Mouse (Mus musculus): ENCODE measurements at regions not wholly inside any gene's neighbourhood (a gene's known extent, or its start where the extent isn't known, plus 50 kb on each side); places are given as distances from the start of the nearest gene placed in this dataset.

- H3K4me3 ChIP-seq (ENCODE audit: control insufficient read depth in 1 of 2, insufficient read depth in 1 of 2, low read depth in 2 of 2, low read length in 2 of 2): no peak overlapping the region
- no peak for DNase-seq (ENCODE audit: low read depth, low spot score)
- H3K79me2 ChIP-seq (ENCODE audit: control insufficient read depth, insufficient read depth, low read length, poor library complexity): no peaks in the 10 kb centered on the region
- peaks cover 4 to 9% of the 10 kb centered on the region in 2 experiments for H3K4me1 ChIP-seq (ENCODE audit: control insufficient read depth in 1 of 2, insufficient read depth in 2 of 2, low read length in 2 of 2)
- no peaks in the 10 kb centered on the region for H3K9me3 ChIP-seq (replicated peaks; ENCODE audit: insufficient read depth, low read length)
- H3K27ac ChIP-seq (ENCODE audit: control insufficient read depth, low read depth, low read length): no peak overlapping the region
- no peak for TF ChIP-seq MXI1 (IDR thresholded peaks at IDR 0.05; ENCODE audit: low read depth, low read length)
- H3K27me3 ChIP-seq (ENCODE audit: control insufficient read depth in 1 of 2, insufficient read depth in 2 of 2, low read length in 2 of 2): no peaks in the 10 kb centered on the region
- H3K36me3 ChIP-seq (ENCODE audit: control insufficient read depth in 1 of 2, insufficient read depth in 2 of 2, low read length in 2 of 2): no peaks in the 10 kb centered on the region; a peak in 1 of 4 replicates
- H3K9ac ChIP-seq (ENCODE audit: control insufficient read depth, low read depth, low read length, poor library complexity, severe bottlenecking): no peak overlapping the region
Observed at GRCm38 (mm10) chr15:36848238-36848637, 159.3 kb downstream of the Zfp706 start.

- Histone ChIP-seq H3K36me3 (ENCODE audit: control insufficient read depth in 1 of 2, insufficient read depth in 2 of 2, low read length in 2 of 2) (no peaks in the 10 kb centered on the region; a peak in 1 of 4 replicates), H3K9me3 (replicated peaks; ENCODE audit: insufficient read depth, low read length) (no peaks in the 10 kb centered on the region), H3K4me3 (ENCODE audit: control insufficient read depth in 1 of 2, insufficient read depth in 1 of 2, low read depth in 2 of 2, low read length in 2 of 2) (no peak overlapping the region), H3K79me2 (ENCODE audit: control insufficient read depth, insufficient read depth, low read length, poor library complexity) (no peaks in the 10 kb centered on the region), H3K9ac (ENCODE audit: control insufficient read depth, low read depth, low read length, poor library complexity, severe bottlenecking) (no peak overlapping the region), H3K4me1 (ENCODE audit: control insufficient read depth in 1 of 2, insufficient read depth in 2 of 2, low read length in 2 of 2) (peaks cover 4 to 9% of the 10 kb centered on the region in 2 experiments), H3K27ac (ENCODE audit: control insufficient read depth, low read depth, low read length) (no peak overlapping the region), H3K27me3 (ENCODE audit: control insufficient read depth in 1 of 2, insufficient read depth in 2 of 2, low read length in 2 of 2) (no peaks in the 10 kb centered on the region)
- TF ChIP-seq GABPA (IDR thresholded peaks at IDR 0.05; ENCODE audit: low read depth, low read length): no peak
- TF ChIP-seq SIN3A (IDR thresholded peaks at IDR 0.05; ENCODE audit: low read length): no peak
- TF ChIP-seq TBP (IDR thresholded peaks at IDR 0.05; ENCODE audit: low read depth, low read length): no peak
- TF ChIP-seq POLR2AphosphoS5 (IDR thresholded peaks at IDR 0.05; ENCODE audit: borderline replicate concordance, low read depth, low read length): no peak
- no peak for TF ChIP-seq USF1 (IDR thresholded peaks at IDR 0.05; ENCODE audit: low read depth, low read length)
- no peak for TF ChIP-seq NELFE (IDR thresholded peaks at IDR 0.05; ENCODE audit: low read depth, low read length)
- no peak for DNase-seq (ENCODE audit: low read depth, low spot score)
Observed at GRCm38 (mm10) chr15:36846806-36847205, 160.8 kb downstream of the Zfp706 start.

Data from MEL (cell line).